Mouse (Mus musculus) megakaryocyte, embryonic 14.5 days (primary cell): Measurements from ENCODE around the gene Susd3.

Experiments used
- FLI1 ChIP-seq: IDR thresholded peaks from 2 replicates; pipeline ENCODE4 v1.6.1; 2012; ENCODE audit warnings: low read length, inconsistent platforms, mixed read lengths
- GATA1 ChIP-seq: IDR thresholded peaks from 3 replicates; pipeline ENCODE4 v1.6.1; 2012; ENCODE audit warnings: mixed read lengths, low read length, inconsistent platforms, borderline replicate concordance

GRCm38 (mm10) chr13:49214454-49214853 lies 34.1 kb downstream of the Susd3 start:
- TF ChIP-seq FLI1 (no peak), GATA1 (no peak)
